Comparison of ENCODE assay signal across 9 mouse cellular contexts in genomic region chr2:27926478-27927165, GRCm38 (mm10). TPM values are rescaled to one million over a fixed set of nuclear protein-coding genes. Genes with fewer than 3 reads are reported as not detected.
DNase-seq lines count a peak whose midpoint lies in the region; ATAC-seq and TF ChIP-seq lines count a peak whose summit lies in the region.
"Had no signal": no experiment of that assay in that cellular context is flagged by ENCODE, and none has a peak within 500 bp of the region (broad histone marks: within the 10 kb centered on the region; RNA-seq: fewer than 3 reads in every experiment).

No protein-coding gene starts in this region.

- H3K27me3 ChIP-seq in forebrain, postnatal 0 days (ENCODE audit: insufficient read depth, low read length), result no peaks in the 10 kb centered on the region

- H3K4me1 ChIP-seq in forebrain, postnatal 0 days (ENCODE audit: insufficient read depth), result 0 out of 2 replicates have a peak, but pooled peaks cover 1% of the 10 kb centered on the region

- peak; percentile 41 to 61 for DNase-seq in urinary bladder, postnatal 36 days (ENCODE audit: low spot score in 2 of 2)
- no peak for DNase-seq in urinary bladder, postnatal 10 days (ENCODE audit: low spot score)
- peak; percentile 19 for DNase-seq in c-Kit-positive CD71-positive TER-119-negative erythroid progenitor cells, embryonic 14.5 days (ENCODE audit: low read depth)
- DNase-seq in forebrain, postnatal 0 days, result peak; percentile 83
- DNase-seq in kidney, postnatal 10 days, result peak; percentile 80
- peak; percentile 46 to 60 for DNase-seq in lung, adult 18-20 months
- peak; percentile 75 to 84 for DNase-seq in right cerebral cortex, postnatal 10 days (ENCODE audit: low spot score in 2 of 2)

- H3K4me3 ChIP-seq in forebrain, postnatal 0 days (ENCODE audit: low read depth, low read length), result no peak overlapping the region

- H3K9ac ChIP-seq in forebrain, postnatal 0 days, result no peak overlapping the region

- TF ChIP-seq CTCF in forebrain, postnatal 0 days (IDR thresholded peaks at IDR 0.05; ENCODE audit: low read depth), result peak; percentile 92

- no peak overlapping the region for H3K27ac ChIP-seq in forebrain, postnatal 0 days (ENCODE audit: low read depth, low read length)

- H3K36me3 ChIP-seq in forebrain, postnatal 0 days (ENCODE audit: insufficient read depth), result no peaks in the 10 kb centered on the region

- 51% methylated on average over 7 of the region's 7 CpGs for WGBS in forebrain, postnatal 0 days

- no peaks in the 10 kb centered on the region for H3K9me3 ChIP-seq in forebrain, postnatal 0 days (ENCODE audit: low read length)

- no peak overlapping the region for H3K4me2 ChIP-seq in forebrain, postnatal 0 days (ENCODE audit: low read depth)

- peak; percentile 69; the same call in 1 of the 2 replicates for ATAC-seq in forebrain, postnatal 0 days
- ATAC-seq in inflammation-experienced regulatory T-cells, adult 6 months, result no peak

RNA-seq across cellular contexts. Expression of gene Col5a1, which starts 40.4 kb away (rescaled TPM):
- total RNA-seq in forebrain, postnatal 0 days (2014; rRNA removed), result 9.0 and 23.6 TPM in 2 replicates
- polyA plus RNA-seq in forebrain, postnatal 0 days (2015; fragmentation: Nextera tagmentation; extraction: Ambion mirVana), result 3.4 and 4.8 TPM in 2 replicates
- polyA plus RNA-seq in inflammation-experienced regulatory T-cells, adult 6 months (2017; shearing (Covaris generic)), result not detected
- total RNA-seq: neutrophil, adult 5-6 weeks had no signal
